Mouse (Mus musculus) heart, embryonic 10.5 days (tissue): ENCODE measurements around the gene Syngr4. TPM values are rescaled to one million over a fixed set of nuclear protein-coding genes. Genes with fewer than 3 reads are reported as not detected.

Experiments
- DNase-seq: peaks from one replicate; pipeline ENCODE4 v3.0.0-alpha.2; 2017; ENCODE audit warnings: low spot score
- H3K27ac ChIP-seq: fragments of 300-500 bp; sonication (generic); 2 replicates; pipeline ENCODE4 v1.5.1; 2016; ENCODE audit warnings: mild to moderate bottlenecking
- H3K27me3 ChIP-seq: fragments of 300-500 bp; sonication (generic); 2 replicates; pipeline ENCODE4 v1.6.1; 2016; ENCODE audit warnings: mild to moderate bottlenecking; ENCODE audit not compliant: poor library complexity, insufficient read depth, severe bottlenecking
- H3K36me3 ChIP-seq: fragments of 300-500 bp; sonication (generic); 2 replicates; pipeline ENCODE4 v1.6.1; 2016; ENCODE audit warnings: mild to moderate bottlenecking, moderate library complexity
- H3K4me1 ChIP-seq: fragments of 300-500 bp; sonication (generic); 2 replicates; pipeline ENCODE4 v1.6.1; 2016; ENCODE audit warnings: mild to moderate bottlenecking
- H3K4me3 ChIP-seq: fragments of 300-500 bp; sonication (generic); 2 replicates; pipeline ENCODE4 v1.5.1; 2016; ENCODE audit warnings: mild to moderate bottlenecking, moderate library complexity
- H3K9me3 ChIP-seq: fragments of 300-500 bp; sonication (generic); 2 replicates; pipeline ENCODE4 v1.6.1; 2016; ENCODE audit warnings: mild to moderate bottlenecking, moderate library complexity
- WGBS: fragments of 180-500 bp; shearing (Covaris S2); methylation state at CpG from one replicate; pipeline ENCODE4 v1.1.7; 2016; 5-methylcytosine and 5-hydroxymethylcytosine counted together
- polyA plus RNA-seq: library from polyadenylated mRNA; unstranded; fragments of >200 nt; fragmentation: Nextera tagmentation; extraction: Ambion mirVana; gene quantifications from 2 replicates; pipeline ENCODE4 v1.2.1, GENCODE M21; 2016

Gene Syngr4
- polyA plus RNA-seq, 1 experiment from 2014 or later: 1.5 TPM

DNA sequence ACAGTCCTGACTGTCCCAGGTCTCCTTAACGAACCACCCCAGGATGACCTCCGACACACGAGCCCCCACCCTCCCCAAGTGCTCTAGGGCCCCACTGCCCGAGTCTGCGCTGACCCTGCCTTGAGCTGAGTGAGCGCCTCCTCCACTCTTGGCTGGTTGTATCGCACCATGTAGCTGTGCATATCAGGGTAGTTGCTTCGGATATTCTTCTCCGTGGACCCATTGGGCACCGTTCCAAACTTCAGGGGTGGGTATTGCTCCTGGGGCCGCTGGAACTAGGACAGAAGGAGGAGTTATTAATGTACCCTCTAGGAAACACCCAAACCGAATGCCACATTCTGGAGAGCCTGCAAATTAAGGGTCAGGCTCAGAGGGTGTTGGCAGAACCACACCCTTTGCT, 43.4 kb downstream of the Syngr4 start:
- no peak for DNase-seq
- 79% methylated on average over 12 of the region's 12 CpGs for WGBS
- Histone ChIP-seq H3K27ac (no peak overlapping the region), H3K4me3 (no peak overlapping the region), H3K27me3 (peaks cover 75% of the 10 kb centered on the region), H3K36me3 (no peaks in the 10 kb centered on the region), H3K9me3 (no peaks in the 10 kb centered on the region), H3K4me1 (peaks cover 17% of the 10 kb centered on the region)

DNA sequence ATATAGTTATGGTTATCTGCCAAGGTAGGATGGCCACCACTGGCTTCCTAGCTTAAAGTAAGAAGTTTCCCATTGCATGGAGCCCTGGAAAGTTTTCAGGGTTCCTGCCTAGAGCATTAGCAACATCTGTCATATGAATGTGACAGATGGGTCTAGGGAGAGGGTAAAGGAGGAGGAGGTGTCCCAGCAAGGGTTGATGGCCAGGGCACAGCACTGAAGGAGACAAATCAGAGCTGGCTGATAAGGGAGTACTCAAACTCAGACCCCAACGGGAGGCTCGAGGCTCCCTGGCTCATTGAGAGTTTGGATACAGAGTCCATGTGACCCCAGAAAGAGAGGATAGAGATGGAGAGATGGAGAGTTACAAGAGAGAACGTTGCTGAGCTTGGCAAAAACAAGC, 45.9 kb downstream of the Syngr4 start:
- 58% methylated on average over 3 of the region's 3 CpGs for WGBS
- H3K27ac ChIP-seq: no peak overlapping the region
- H3K4me1 ChIP-seq: 0 out of 2 replicates have a peak, but pooled peaks cover 3% of the 10 kb centered on the region
- no peaks in the 10 kb centered on the region for H3K36me3 ChIP-seq
- no peaks in the 10 kb centered on the region for H3K9me3 ChIP-seq
- peaks cover 61% of the 10 kb centered on the region for H3K27me3 ChIP-seq
- no peak for DNase-seq
- no peak overlapping the region for H3K4me3 ChIP-seq

DNA sequence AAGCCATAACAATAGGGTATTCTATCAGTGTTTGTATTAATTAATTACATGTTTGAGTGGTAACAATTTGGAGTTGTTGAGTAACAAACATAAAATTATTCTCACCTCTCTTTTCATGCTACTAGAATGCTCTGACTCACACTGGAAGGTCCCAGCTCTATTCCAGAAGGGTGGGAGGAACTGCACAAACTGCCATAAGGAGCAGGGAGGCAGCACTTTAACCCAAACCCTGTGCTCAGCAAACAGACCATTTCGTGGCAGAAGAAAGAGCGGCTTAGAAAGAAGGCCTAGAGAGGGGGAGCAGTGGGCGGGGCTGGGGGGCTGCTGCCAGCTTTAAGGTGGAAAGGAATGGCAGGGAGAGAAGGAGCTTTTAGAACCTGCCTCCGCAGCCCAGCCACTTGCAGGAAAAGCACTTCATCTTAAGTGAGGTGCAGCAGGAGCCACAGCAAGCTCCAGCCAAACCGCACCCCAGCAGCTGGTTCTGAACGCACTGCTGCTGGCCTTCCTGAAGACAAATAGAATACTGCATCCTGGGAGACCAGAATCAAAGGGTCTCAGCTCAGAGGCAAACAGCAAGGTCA, 48.0 kb downstream of the Syngr4 start:
- Histone ChIP-seq H3K36me3 (no peaks in the 10 kb centered on the region), H3K27me3 (peaks cover 56% of the 10 kb centered on the region), H3K9me3 (no peaks in the 10 kb centered on the region), H3K4me1 (0 out of 2 replicates have a peak, but pooled peaks cover 3% of the 10 kb centered on the region), H3K27ac (no peak overlapping the region), H3K4me3 (no peak overlapping the region)
- 18% methylated on average over 6 of the region's 6 CpGs for WGBS
- no peak for DNase-seq

DNA sequence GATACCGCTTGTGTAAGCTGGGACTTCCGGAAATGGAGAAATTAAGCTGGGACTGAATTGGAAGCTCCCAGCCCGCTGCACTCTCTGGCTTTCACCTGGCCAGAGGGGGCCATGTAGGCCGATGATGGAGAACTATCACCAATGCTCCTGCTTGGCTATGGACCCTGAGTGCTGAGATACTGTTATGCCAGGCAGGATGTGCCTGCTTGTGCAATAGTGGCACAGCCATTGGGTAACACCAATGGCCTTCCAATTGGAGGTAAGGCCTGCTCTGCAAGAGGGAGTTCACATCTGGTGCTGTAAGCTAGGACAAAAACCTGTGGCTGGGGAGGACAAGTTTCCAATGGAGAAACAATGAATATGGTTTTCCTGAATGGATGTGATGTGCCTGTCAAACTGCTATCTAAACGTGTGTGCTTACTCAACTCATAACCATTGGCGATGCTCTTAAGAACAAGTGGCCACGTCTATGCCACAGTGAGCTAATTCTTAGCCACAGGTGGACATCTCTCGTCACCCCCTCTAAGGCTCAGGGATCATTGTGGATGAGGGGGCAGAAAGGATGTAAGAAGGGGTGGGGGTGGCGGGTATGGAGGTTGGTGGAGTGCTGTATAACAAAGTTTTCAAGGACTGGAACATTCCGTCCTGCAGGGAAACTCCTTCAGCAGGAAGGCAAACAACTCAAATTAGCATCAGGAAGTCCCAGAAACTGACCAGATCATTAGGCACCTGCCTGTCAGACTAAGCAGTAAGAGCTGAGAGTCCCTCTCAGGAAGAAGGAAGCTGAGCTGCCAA, 53.4 kb downstream of the Syngr4 start:
- H3K36me3 ChIP-seq: no peaks in the 10 kb centered on the region
- H3K4me1 ChIP-seq: no peaks in the 10 kb centered on the region
- no peak overlapping the region for H3K4me3 ChIP-seq
- peaks cover 60% of the 10 kb centered on the region for H3K27me3 ChIP-seq
- H3K9me3 ChIP-seq: no peaks in the 10 kb centered on the region
- 78% methylated on average over 10 of the region's 10 CpGs for WGBS
- no peak overlapping the region for H3K27ac ChIP-seq
- DNase-seq: no peak

Other genes starting within 250 kb of the Syngr4 start
- gene Fut2, start 230.3 kb downstream of the Syngr4 start, polyA plus RNA-seq: 1.1 and 1.3 TPM in 2 replicates
- 0.13 and 0.14 TPM in 2 replicates for gene Ntn5, start 212.7 kb downstream of the Syngr4 start, polyA plus RNA-seq
- gene Sec1, start 202.3 kb downstream of the Syngr4 start, polyA plus RNA-seq: 0.51 and 0.75 TPM in 2 replicates
- gene Car11, start 196.9 kb downstream of the Syngr4 start, polyA plus RNA-seq: 3.1 and 5.1 TPM in 2 replicates
- 2.7 and 3.2 TPM in 2 replicates for gene Dbp, start 191.6 kb downstream of the Syngr4 start, polyA plus RNA-seq
- gene Rpl18, start 181.3 kb downstream of the Syngr4 start, polyA plus RNA-seq: 860 and 1,046 TPM in 2 replicates
- 24.7 and 29.3 TPM in 2 replicates for gene Sphk2, start 178.7 kb downstream of the Syngr4 start, polyA plus RNA-seq
- gene Fam83e, start 175.5 kb downstream of the Syngr4 start, polyA plus RNA-seq: 0.76 and 1.2 TPM in 2 replicates
- not detected in 2 replicates for gene Spaca4, start 170.9 kb downstream of the Syngr4 start, polyA plus RNA-seq
- gene Lmtk3, start 113.0 kb downstream of the Syngr4 start, polyA plus RNA-seq: 0.57 and 1.8 TPM in 2 replicates
- 0.46 and 0.79 TPM in 2 replicates for gene Sult2b1, start 112.0 kb downstream of the Syngr4 start, polyA plus RNA-seq
- 99.1 and 124 TPM in 2 replicates for gene Cyth2, start 82.1 kb downstream of the Syngr4 start, polyA plus RNA-seq
- gene Kcnj14, start 71.9 kb downstream of the Syngr4 start, polyA plus RNA-seq: 0.90 and 1.4 TPM in 2 replicates
- gene Grwd1, start 65.8 kb downstream of the Syngr4 start, polyA plus RNA-seq: 69.8 and 97.9 TPM in 2 replicates
- gene Kdelr1, start 23.9 kb downstream of the Syngr4 start, polyA plus RNA-seq: 44.1 and 57.5 TPM in 2 replicates
- gene Grin2d, start 18.3 kb downstream of the Syngr4 start, polyA plus RNA-seq: 0.10 and 0.18 TPM in 2 replicates
- 5.8 and 6.5 TPM in 2 replicates for gene Tmem143, start 227 bp upstream of the Syngr4 start, polyA plus RNA-seq
- 45.0 and 46.1 TPM in 2 replicates for gene Emp3, start 24.7 kb upstream of the Syngr4 start, polyA plus RNA-seq
- 3.2 and 3.3 TPM in 2 replicates for gene Ccdc114, start 27.4 kb upstream of the Syngr4 start, polyA plus RNA-seq
- gene Abcc6, start 133.6 kb upstream of the Syngr4 start, polyA plus RNA-seq: 0.02 and 1.3 TPM in 2 replicates
- 44.2 and 45.3 TPM in 2 replicates for gene Nomo1, start 137.0 kb upstream of the Syngr4 start, polyA plus RNA-seq
- gene Kcnj11, start 204.1 kb upstream of the Syngr4 start, polyA plus RNA-seq: 3.2 and 7.2 TPM in 2 replicates